In the genomic region with DNA sequence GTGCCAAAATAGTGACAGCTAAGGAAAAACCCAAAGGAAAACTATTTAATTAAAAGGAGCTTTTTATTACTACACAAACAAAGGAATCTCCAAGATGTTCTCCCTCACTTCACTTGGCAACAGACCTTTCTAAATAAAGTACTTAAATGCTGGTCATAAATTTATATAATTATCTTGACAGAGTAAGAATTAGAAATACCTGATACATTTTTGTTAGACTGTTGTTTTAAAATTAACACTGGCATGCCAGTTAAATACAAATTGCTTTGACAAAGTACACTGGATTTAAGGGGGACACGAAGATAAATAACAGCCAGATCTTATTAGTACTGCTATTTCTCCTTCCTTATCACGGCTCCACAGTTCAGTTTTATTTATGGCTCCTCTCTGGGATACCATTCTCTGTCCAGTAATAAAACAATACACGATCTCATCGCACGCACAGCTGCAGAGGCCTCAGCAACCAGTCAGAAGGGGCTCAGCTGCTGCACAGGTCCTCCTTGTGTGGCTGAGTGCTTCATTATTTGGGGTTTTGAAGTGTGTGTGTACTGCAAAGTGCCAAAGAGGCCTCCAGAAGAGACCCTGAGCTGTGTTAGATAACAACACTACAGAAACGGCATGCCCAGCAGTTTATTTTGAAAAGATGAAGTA, we compare ENCODE assay signal across 20 mouse cellular contexts. TPM values are rescaled to one million over a fixed set of nuclear protein-coding genes. Genes with fewer than 3 reads are reported as not detected.
A peak's percentile ranks its signal among the peaks of the same experiment; 100 is the strongest.
DNase-seq lines count a peak whose midpoint lies in the region; ATAC-seq and TF ChIP-seq lines count a peak whose summit lies in the region.
"Had no signal": no experiment of that assay in that cellular context is flagged by ENCODE, and none has a peak within 500 bp of the region (broad histone marks: within the 10 kb centered on the region; RNA-seq: fewer than 3 reads in every experiment).

No protein-coding gene starts in this region.

- no peak for DNase-seq in heart, adult 2 months
- no peak for DNase-seq in heart, postnatal 36 days
- DNase-seq in hindbrain, postnatal 0 days (ENCODE audit: low spot score) = no peak
- DNase-seq in layer of hippocampus, adult 11-12 months (ENCODE audit: low spot score) = peak; percentile 23
- no peak for DNase-seq in layer of hippocampus, adult 9-10 months (ENCODE audit: low spot score)
- DNase-seq in brain, adult 2 months (ENCODE audit: low read depth, low spot score) = peak; percentile 61
- no peak for DNase-seq in cerebellum, postnatal 14 days
- DNase-seq: cerebellum, postnatal 10 days; embryo, embryonic 11 days; gastrocnemius, postnatal 10 days; heart, postnatal 4 days; liver; liver, postnatal 0 days; lung, postnatal 14 days; thymus, postnatal 4 days had no signal

- H3K9me3 ChIP-seq in hindbrain, embryonic 13.5 days = no peaks in the 10 kb centered on the region
- no peaks in the 10 kb centered on the region for H3K9me3 ChIP-seq in hindbrain, postnatal 0 days (ENCODE audit: low read length)
- H3K9me3 ChIP-seq: embryonic facial prominence, embryonic 15.5 days; G1E; megakaryocyte, embryonic 14.5 days had no signal

- 54% methylated on average over 6 of the region's 6 CpGs for WGBS in heart, adult 2 months
- 83% methylated on average over 6 of the region's 6 CpGs for WGBS in hindbrain, embryonic 13.5 days
- WGBS in hindbrain, postnatal 0 days = 77% methylated on average over 6 of the region's 6 CpGs

- no peak for TF ChIP-seq CTCF in heart, adult 2 months (IDR thresholded peaks at IDR 0.05)
- TF ChIP-seq CTCF in hindbrain, postnatal 0 days (IDR thresholded peaks at IDR 0.05; ENCODE audit: low read depth) = no peak

- H3K4me3 ChIP-seq in heart, adult 2 months = no peak overlapping the region
- H3K4me3 ChIP-seq in hindbrain, embryonic 13.5 days = no peak overlapping the region
- no peak overlapping the region for H3K4me3 ChIP-seq in hindbrain, postnatal 0 days (ENCODE audit: low read length)
- H3K4me3 ChIP-seq: embryonic facial prominence, embryonic 15.5 days; megakaryocyte, embryonic 14.5 days had no signal

- peak overlapping the region; percentile 54 for H3K27ac ChIP-seq in heart, adult 2 months
- H3K27ac ChIP-seq in hindbrain, embryonic 13.5 days = no peak overlapping the region
- H3K27ac ChIP-seq in hindbrain, postnatal 0 days = no peak overlapping the region
- H3K27ac ChIP-seq: embryonic facial prominence, embryonic 15.5 days had no signal

- H3K36me3 ChIP-seq in heart, adult 2 months (ENCODE audit: control insufficient read depth, insufficient read depth, low read length) = peaks cover 14% of the 10 kb centered on the region
- peaks cover 81% of the 10 kb centered on the region for H3K36me3 ChIP-seq in hindbrain, embryonic 13.5 days
- H3K36me3 ChIP-seq in hindbrain, postnatal 0 days (ENCODE audit: insufficient read depth, low read length) = peaks cover 60% of the 10 kb centered on the region

- no peak for TF ChIP-seq POLR2A in heart, adult 2 months (IDR thresholded peaks at IDR 0.05; ENCODE audit: insufficient read depth, low read depth, low read length)

- H3K4me1 ChIP-seq in heart, adult 2 months (ENCODE audit: control insufficient read depth, insufficient read depth, low read length) = no peaks in the 10 kb centered on the region
- H3K4me1 ChIP-seq in hindbrain, embryonic 13.5 days (replicated peaks) = no peaks in the 10 kb centered on the region
- H3K4me1 ChIP-seq in hindbrain, postnatal 0 days (ENCODE audit: insufficient read depth, low read length) = no peaks in the 10 kb centered on the region
- H3K4me1 ChIP-seq: embryonic facial prominence, embryonic 15.5 days; megakaryocyte, embryonic 14.5 days had no signal

- H3K27me3 ChIP-seq in heart, adult 2 months (ENCODE audit: control insufficient read depth, insufficient read depth, low read length) = no peaks in the 10 kb centered on the region
- no peaks in the 10 kb centered on the region for H3K27me3 ChIP-seq in hindbrain, embryonic 13.5 days
- H3K27me3 ChIP-seq in hindbrain, postnatal 0 days (ENCODE audit: insufficient read depth, low read length) = no peaks in the 10 kb centered on the region
- H3K27me3 ChIP-seq: embryonic facial prominence, embryonic 15.5 days; megakaryocyte, embryonic 14.5 days had no signal

- H3K79me2 ChIP-seq in heart, adult 2 months (replicated peaks; ENCODE audit: control insufficient read depth, insufficient read depth, low read length) = no peaks in the 10 kb centered on the region

- ATAC-seq in hindbrain, embryonic 13.5 days (ENCODE audit: low FRiP score) = no peak
- ATAC-seq in hindbrain, postnatal 0 days = no peak
- ATAC-seq: CD4-positive, CD25-positive, alpha-beta regulatory T cell, adult 4 months; liver, postnatal 0 days had no signal

- no peak for TF ChIP-seq EP300 in heart, adult 2 months (IDR thresholded peaks at IDR 0.05; ENCODE audit: insufficient read depth, low read depth, low read length)

- intact Hi-C loops in heart, adult 2 months (cut with DNase I) = no loop called here
- intact Hi-C loops in heart, postnatal 36 days (cut with DNase I) = no loop called here

- no peak overlapping the region for H3K9ac ChIP-seq in heart, adult 2 months (ENCODE audit: low read depth, low read length)
- H3K9ac ChIP-seq in hindbrain, embryonic 13.5 days = 0 out of 2 replicates have a peak overlapping the region, but pooled peaks have one; percentile 35
- no peak overlapping the region for H3K9ac ChIP-seq in hindbrain, postnatal 0 days (replicated peaks; ENCODE audit: low read length)
- H3K9ac ChIP-seq: embryonic facial prominence, embryonic 15.5 days; liver, postnatal 0 days had no signal

- no peak overlapping the region for H3K4me2 ChIP-seq in hindbrain, embryonic 13.5 days
- H3K4me2 ChIP-seq in hindbrain, postnatal 0 days (ENCODE audit: low read depth, low read length) = no peak overlapping the region
- H3K4me2 ChIP-seq: embryonic facial prominence, embryonic 15.5 days had no signal

RNA-seq across cellular contexts. Expression of gene Fam161b, which starts 12.3 kb away (rescaled TPM):
- 10 to 100 TPM in 1 of 2 experiments, 1 to 10 TPM in 1; 9.8 to 13.2 TPM for total RNA-seq in heart, adult 2 months (2021)
- 4.1 and 6.8 TPM in 2 replicates for polyA plus RNA-seq in heart, adult 2 months (2012; rRNA removed)
- total RNA-seq in heart, postnatal 36 days (2021) = 10 to 100 TPM in 1 of 2 experiments, 1 to 10 TPM in 1; 8.5 to 10.3 TPM
- polyA plus RNA-seq in hindbrain, embryonic 13.5 days (2015; fragmentation: Nextera tagmentation; extraction: Ambion mirVana) = 17.9 and 19.1 TPM in 2 replicates
- total RNA-seq in hindbrain, postnatal 0 days (2014; rRNA removed) = 7.1 and 9.7 TPM in 2 replicates
- 9.8 and 10.2 TPM in 2 replicates for polyA plus RNA-seq in hindbrain, postnatal 0 days (2015; fragmentation: Nextera tagmentation; extraction: Ambion mirVana)

RNA-seq across cellular contexts. Expression of gene Coq6, which starts 12.5 kb away (rescaled TPM):
- total RNA-seq in heart, adult 2 months (2021) = 100 to 1,000 TPM in 1 of 2 experiments, 10 to 100 TPM in 1; 91.8 to 102 TPM
- 104 and 119 TPM in 2 replicates for polyA plus RNA-seq in heart, adult 2 months (2012; rRNA removed)
- 100 to 1,000 TPM; 105 to 114 TPM for total RNA-seq in heart, postnatal 36 days (2021)
- polyA plus RNA-seq in hindbrain, embryonic 13.5 days (2015; fragmentation: Nextera tagmentation; extraction: Ambion mirVana) = 41.0 and 42.3 TPM in 2 replicates
- 67.9 and 80.2 TPM in 2 replicates for total RNA-seq in hindbrain, postnatal 0 days (2014; rRNA removed)
- polyA plus RNA-seq in hindbrain, postnatal 0 days (2015; fragmentation: Nextera tagmentation; extraction: Ambion mirVana) = 39.7 and 40.8 TPM in 2 replicates

RNA-seq across cellular contexts. Expression of gene Entpd5, which starts 34.9 kb away (rescaled TPM):
- total RNA-seq in heart, adult 2 months (2021) = 10 to 100 TPM; 64.9 to 68.9 TPM
- 38.6 and 88.3 TPM in 2 replicates for polyA plus RNA-seq in heart, adult 2 months (2012; rRNA removed)
- 10 to 100 TPM; 61.6 to 68.2 TPM for total RNA-seq in heart, postnatal 36 days (2021)
- polyA plus RNA-seq in hindbrain, embryonic 13.5 days (2015; fragmentation: Nextera tagmentation; extraction: Ambion mirVana) = 11.4 and 13.0 TPM in 2 replicates
- total RNA-seq in hindbrain, postnatal 0 days (2014; rRNA removed) = 15.6 and 20.8 TPM in 2 replicates
- 13.2 and 13.4 TPM in 2 replicates for polyA plus RNA-seq in hindbrain, postnatal 0 days (2015; fragmentation: Nextera tagmentation; extraction: Ambion mirVana)

RNA-seq across cellular contexts. Expression of gene Bbof1, which starts 34.9 kb away (rescaled TPM):
- 1 to 10 TPM; 1.7 to 2.0 TPM for total RNA-seq in heart, adult 2 months (2021)
- 0.31 and 0.59 TPM in 2 replicates for polyA plus RNA-seq in heart, adult 2 months (2012; rRNA removed)
- 1 to 10 TPM; 1.2 TPM for total RNA-seq in heart, postnatal 36 days (2021)
- 4.0 TPM in 2 replicates for polyA plus RNA-seq in hindbrain, embryonic 13.5 days (2015; fragmentation: Nextera tagmentation; extraction: Ambion mirVana)
- 2.2 and 2.4 TPM in 2 replicates for total RNA-seq in hindbrain, postnatal 0 days (2014; rRNA removed)
- polyA plus RNA-seq in hindbrain, postnatal 0 days (2015; fragmentation: Nextera tagmentation; extraction: Ambion mirVana) = 2.1 and 2.3 TPM in 2 replicates

RNA-seq across cellular contexts. Expression of gene Rnf113a2, which starts 43.0 kb away (rescaled TPM):
- 10 to 100 TPM in 1 of 2 experiments, 1 to 10 TPM in 1; 8.4 to 11.7 TPM for total RNA-seq in heart, adult 2 months (2021)
- polyA plus RNA-seq in heart, adult 2 months (2012; rRNA removed) = 3.7 and 6.6 TPM in 2 replicates
- 10 to 100 TPM; 11.7 to 12.1 TPM for total RNA-seq in heart, postnatal 36 days (2021)
- 25.7 and 28.5 TPM in 2 replicates for polyA plus RNA-seq in hindbrain, embryonic 13.5 days (2015; fragmentation: Nextera tagmentation; extraction: Ambion mirVana)
- 3.2 and 7.4 TPM in 2 replicates for total RNA-seq in hindbrain, postnatal 0 days (2014; rRNA removed)
- 20.1 and 21.3 TPM in 2 replicates for polyA plus RNA-seq in hindbrain, postnatal 0 days (2015; fragmentation: Nextera tagmentation; extraction: Ambion mirVana)

Comparison
In these comparisons a context has a peak if more than half of its experiments do, and no peak if none do; other contexts are left out.
1. DNase-seq: peak in layer of hippocampus, adult 11-12 months (single experiment) and brain, adult 2 months (single experiment); none in heart, adult 2 months (0 of 2), heart, postnatal 36 days (0 of 2), hindbrain, postnatal 0 days (single experiment), layer of hippocampus, adult 9-10 months (single experiment) and cerebellum, postnatal 14 days (0 of 2).